Mouse (Mus musculus): ENCODE data around the gene Camta1.

DNA sequence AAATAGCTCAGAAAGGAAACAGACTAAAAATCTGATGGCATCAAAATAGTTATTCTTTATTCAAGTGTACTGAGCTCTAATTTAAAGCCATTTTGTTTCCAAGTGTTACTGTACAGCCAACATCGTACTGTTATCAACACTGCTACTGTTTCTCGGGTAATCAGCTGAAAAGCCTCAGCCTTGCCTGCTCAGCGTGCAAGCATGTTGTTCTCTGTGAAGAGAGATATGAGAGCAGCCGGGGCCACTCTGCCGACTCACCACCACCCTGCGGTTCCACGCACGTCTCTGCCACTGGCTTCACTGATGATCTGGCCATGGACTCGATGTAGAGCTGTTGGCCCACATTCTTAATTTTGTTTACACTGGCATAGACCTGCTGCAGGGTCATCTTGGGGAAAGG lies 837.5 kb downstream of the Camta1 start:
- TF ChIP-seq CTCF (conservative IDR thresholded peaks at IDR 0.05; ENCODE audit: insufficient read depth, insufficient read length, low read depth, low read length), result no peak
- TF ChIP-seq POLR2A (IDR thresholded peaks at IDR 0.05; ENCODE audit: low read depth, low read length), result no peak
